Mouse (Mus musculus) liver, embryonic 14.5 days (tissue): ENCODE results near the gene Uvrag.

Experiments
- CTCF ChIP-seq: IDR thresholded peaks from 2 replicates; pipeline ENCODE4 v1.5.1; 2016; ENCODE audit warnings: antibody characterized with exemption, low read depth, control low read depth
- EP300 ChIP-seq: IDR thresholded peaks from 2 replicates; pipeline ENCODE4 v1.6.1; 2016; ENCODE audit warnings: antibody characterized with exemption, low read depth

DNA sequence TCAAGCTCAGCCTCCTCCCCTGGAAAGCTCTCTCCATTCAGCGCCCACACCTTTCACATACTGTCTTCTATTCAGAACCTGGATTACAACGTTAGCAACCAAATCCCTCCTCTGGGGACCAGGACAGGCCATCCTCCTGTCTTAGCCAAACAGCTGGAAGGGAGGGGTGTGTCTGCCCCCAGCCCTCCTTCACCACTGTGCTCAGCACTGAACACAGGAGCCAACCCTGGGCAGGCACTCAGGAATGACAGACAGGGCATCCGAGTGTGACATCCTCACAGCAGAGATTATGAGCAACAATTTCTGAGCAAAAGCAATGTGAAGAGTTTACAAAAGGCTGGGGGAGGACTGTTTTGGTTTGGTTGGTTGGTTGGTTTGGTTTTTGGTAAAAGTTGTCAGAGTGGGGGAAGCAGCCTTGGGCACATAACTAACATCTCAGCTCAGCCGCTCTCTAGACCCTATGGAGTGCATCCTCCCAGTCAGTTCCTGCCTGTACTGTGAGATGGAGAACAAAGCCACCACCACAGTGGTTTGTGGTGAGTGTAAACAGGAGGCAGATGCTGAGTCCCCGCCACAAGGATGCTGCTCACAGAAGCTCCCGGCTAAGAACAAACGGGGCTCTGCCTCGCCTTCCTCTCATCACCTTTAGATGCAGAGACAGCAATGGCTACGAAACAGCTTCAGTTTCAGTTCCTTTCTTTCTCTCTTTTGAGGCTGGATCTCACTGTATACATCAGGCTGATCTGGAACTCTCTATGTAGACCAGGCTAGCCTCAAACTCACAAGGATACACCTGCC lies 54.1 kb downstream of the Uvrag start:
- TF ChIP-seq EP300 = no peak
- no peak for TF ChIP-seq CTCF
